Mouse (Mus musculus): ENCODE data around the gene Nkrf. TPM values are rescaled to one million over a fixed set of nuclear protein-coding genes. Genes with fewer than 3 reads are reported as not detected.

The Nkrf gene
- polyA plus RNA-seq, 1 experiment from 2014 or later: 1.2 TPM

DNA sequence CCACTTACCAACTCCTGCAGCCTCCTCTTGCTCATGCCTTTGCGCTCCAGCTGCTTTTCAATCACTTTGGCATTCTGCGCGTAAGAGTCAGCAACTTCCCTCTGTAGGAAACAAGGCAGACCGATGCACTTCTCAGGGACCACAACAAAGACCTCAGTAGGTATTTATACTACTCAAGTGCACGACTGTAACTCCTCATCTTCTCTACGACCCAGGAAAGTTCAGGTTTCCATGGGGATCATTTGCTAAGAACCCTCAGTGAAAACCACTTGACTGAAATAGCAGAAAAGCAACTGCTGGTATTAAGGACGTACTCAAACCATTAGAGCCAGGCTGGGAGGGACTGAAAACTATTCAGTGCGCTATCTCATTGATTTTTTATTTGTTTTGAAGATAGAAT, 50.1 kb downstream of the Nkrf start:
- Histone ChIP-seq H3K27me3 (no peaks in the 10 kb centered on the region), H3K27ac (no peak overlapping the region), H3K4me1 (replicated peaks) (no peaks in the 10 kb centered on the region), H3K9ac (replicated peaks) (no peak overlapping the region), H3K4me3 (replicated peaks) (no peak overlapping the region), H3K36me3 (no peaks in the 10 kb centered on the region), H3K9me3 (no peaks in the 10 kb centered on the region), H3K4me2 (no peak overlapping the region)
- WGBS: 88% methylated on average over 8 of the region's 8 CpGs
- no peak for ATAC-seq (ENCODE audit: insufficient number of reproducible peaks, insufficient read depth, low FRiP score, low TSS enrichment, low read depth)

- no peak overlapping the region for H3K4me3 ChIP-seq (replicated peaks)
- H3K9ac ChIP-seq (replicated peaks): no peak overlapping the region
- H3K36me3 ChIP-seq: 0 out of 2 replicates have a peak, but pooled peaks cover 5% of the 10 kb centered on the region
- ATAC-seq (ENCODE audit: insufficient number of reproducible peaks, insufficient read depth, low FRiP score, low TSS enrichment, low read depth): no peak
- H3K27ac ChIP-seq: no peak overlapping the region
- H3K4me1 ChIP-seq (replicated peaks): no peaks in the 10 kb centered on the region
- H3K27me3 ChIP-seq: no peaks in the 10 kb centered on the region
- H3K9me3 ChIP-seq: no peaks in the 10 kb centered on the region
- H3K4me2 ChIP-seq: no peak overlapping the region
- WGBS: 83% methylated on average over 1 of the region's 1 CpGs
Observed at GRCm38 (mm10) chrX:36847152-36847551, 55.5 kb downstream of the Nkrf start.

DNA sequence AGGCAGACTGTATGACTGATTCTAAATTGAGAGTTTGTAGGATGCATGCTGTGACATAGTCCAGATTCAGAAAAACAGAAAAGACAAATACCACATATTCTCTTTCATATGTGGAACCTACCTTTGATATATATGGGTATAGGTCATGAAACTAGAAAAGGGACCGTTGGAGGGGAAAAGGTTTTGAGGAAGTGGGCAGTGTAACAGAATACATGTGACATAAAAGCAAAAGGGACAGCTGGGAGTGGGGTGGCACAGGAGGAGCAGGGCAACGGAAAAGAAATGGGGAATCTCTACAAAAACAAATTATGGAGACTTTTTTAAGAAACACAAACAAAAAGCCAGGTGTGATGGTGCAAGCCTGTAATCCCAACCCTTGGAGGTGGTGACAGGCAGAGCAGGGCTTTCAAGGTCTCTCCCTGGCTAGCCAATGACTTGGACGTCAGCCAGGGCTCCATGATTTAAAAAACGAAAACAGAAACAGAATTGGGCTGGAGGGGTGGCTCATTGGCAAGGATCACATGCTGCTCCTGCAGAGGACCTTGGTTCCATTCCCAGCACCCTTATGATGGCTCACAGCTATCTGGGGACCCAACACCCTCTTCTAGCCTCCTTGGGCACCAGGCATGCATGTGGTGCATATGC, 59.2 kb downstream of the Nkrf start:
- Histone ChIP-seq H3K36me3 (0 out of 2 replicates have a peak, but pooled peaks cover 5% of the 10 kb centered on the region), H3K27me3 (no peaks in the 10 kb centered on the region), H3K9me3 (no peaks in the 10 kb centered on the region), H3K27ac (no peak overlapping the region), H3K4me1 (replicated peaks) (no peaks in the 10 kb centered on the region), H3K4me2 (no peak overlapping the region), H3K4me3 (replicated peaks) (no peak overlapping the region), H3K9ac (replicated peaks) (no peak overlapping the region)
- WGBS: 86% methylated on average over 4 of the region's 4 CpGs
- no peak for ATAC-seq (ENCODE audit: insufficient number of reproducible peaks, insufficient read depth, low FRiP score, low TSS enrichment, low read depth)

GRCm38 (mm10) chrX:36841698-36842097, 61.0 kb downstream of the Nkrf start:
- no peak for ATAC-seq (ENCODE audit: insufficient number of reproducible peaks, insufficient read depth, low FRiP score, low TSS enrichment, low read depth)
- Histone ChIP-seq H3K4me1 (replicated peaks) (no peaks in the 10 kb centered on the region), H3K4me3 (replicated peaks) (no peak overlapping the region), H3K27me3 (no peaks in the 10 kb centered on the region), H3K36me3 (no peaks in the 10 kb centered on the region), H3K27ac (no peak overlapping the region), H3K9ac (replicated peaks) (no peak overlapping the region), H3K4me2 (no peak overlapping the region), H3K9me3 (no peaks in the 10 kb centered on the region)
- 87% methylated on average over 6 of the region's 6 CpGs for WGBS

DNA sequence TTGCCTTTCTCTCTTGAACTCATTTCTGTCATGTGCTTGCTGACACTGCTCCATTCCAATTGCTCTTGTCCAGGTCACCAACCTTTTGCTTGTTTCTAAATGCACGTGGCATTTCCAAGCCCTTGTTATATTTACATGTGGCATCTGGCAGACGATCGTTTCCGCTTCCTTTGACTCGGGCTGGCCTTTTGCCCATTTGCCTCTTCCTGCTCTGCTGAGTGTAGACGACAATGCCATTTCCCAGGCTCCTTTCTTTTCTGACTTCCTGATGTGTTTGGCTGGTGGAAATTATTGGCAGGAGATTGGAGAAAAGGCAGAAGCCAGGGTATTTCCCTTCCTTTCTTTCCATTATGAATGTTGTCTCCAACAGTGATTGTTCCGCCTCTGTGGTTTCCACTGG, 63.3 kb downstream of the Nkrf start:
- Histone ChIP-seq H3K9me3 (no peaks in the 10 kb centered on the region), H3K4me1 (replicated peaks) (no peaks in the 10 kb centered on the region), H3K27ac (no peak overlapping the region), H3K4me2 (no peak overlapping the region), H3K36me3 (no peaks in the 10 kb centered on the region), H3K9ac (replicated peaks) (no peak overlapping the region), H3K4me3 (replicated peaks) (no peak overlapping the region), H3K27me3 (no peaks in the 10 kb centered on the region)
- 72% methylated on average over 7 of the region's 7 CpGs for WGBS
- ATAC-seq (ENCODE audit: insufficient number of reproducible peaks, insufficient read depth, low FRiP score, low TSS enrichment, low read depth): no peak

Other genes with a start within 250 kb of the Nkrf start
- 1.1 and 1.7 TPM in 2 replicates for gene Slc25a43, start 159.2 kb downstream of the Nkrf start, polyA plus RNA-seq (2016; fragmentation: Nextera tagmentation; extraction: Ambion mirVana)
- 417 and 433 TPM in 2 replicates for gene Slc25a5, start 107.2 kb downstream of the Nkrf start, polyA plus RNA-seq (2016; fragmentation: Nextera tagmentation; extraction: Ambion mirVana)
- gene Ube2a, start 29.0 kb downstream of the Nkrf start, polyA plus RNA-seq (2016; fragmentation: Nextera tagmentation; extraction: Ambion mirVana): 123 and 124 TPM in 2 replicates
- gene C330007P06Rik, start 28.8 kb downstream of the Nkrf start, polyA plus RNA-seq (2016; fragmentation: Nextera tagmentation; extraction: Ambion mirVana): 32.9 and 33.2 TPM in 2 replicates
- 82.7 and 83.5 TPM in 2 replicates for gene Sept6, start 88.9 kb upstream of the Nkrf start, polyA plus RNA-seq (2016; fragmentation: Nextera tagmentation; extraction: Ambion mirVana)
- gene Sowahd, start 145.9 kb upstream of the Nkrf start, polyA plus RNA-seq (2016; fragmentation: Nextera tagmentation; extraction: Ambion mirVana): not detected in 2 replicates
- gene Rpl39, start 182.5 kb upstream of the Nkrf start, polyA plus RNA-seq (2016; fragmentation: Nextera tagmentation; extraction: Ambion mirVana): 532 and 542 TPM in 2 replicates
- 21.2 and 22.2 TPM in 2 replicates for gene Upf3b, start 207.4 kb upstream of the Nkrf start, polyA plus RNA-seq (2016; fragmentation: Nextera tagmentation; extraction: Ambion mirVana)
- gene Nkap, start 223.9 kb upstream of the Nkrf start, polyA plus RNA-seq (2016; fragmentation: Nextera tagmentation; extraction: Ambion mirVana): 17.5 and 19.8 TPM in 2 replicates

All from limb, embryonic 12.5 days (tissue).